Mouse (Mus musculus): ENCODE data around the gene Rab38. TPM values are rescaled to one million over a fixed set of nuclear protein-coding genes. Genes with fewer than 3 reads are reported as not detected.
A peak's percentile ranks its signal among the peaks of the same experiment; 100 is the strongest.

Gene Rab38
- 0.50 and 0.61 TPM in 2 replicates for polyA plus RNA-seq (2015; fragmentation: Nextera tagmentation; extraction: Ambion mirVana)

DNA sequence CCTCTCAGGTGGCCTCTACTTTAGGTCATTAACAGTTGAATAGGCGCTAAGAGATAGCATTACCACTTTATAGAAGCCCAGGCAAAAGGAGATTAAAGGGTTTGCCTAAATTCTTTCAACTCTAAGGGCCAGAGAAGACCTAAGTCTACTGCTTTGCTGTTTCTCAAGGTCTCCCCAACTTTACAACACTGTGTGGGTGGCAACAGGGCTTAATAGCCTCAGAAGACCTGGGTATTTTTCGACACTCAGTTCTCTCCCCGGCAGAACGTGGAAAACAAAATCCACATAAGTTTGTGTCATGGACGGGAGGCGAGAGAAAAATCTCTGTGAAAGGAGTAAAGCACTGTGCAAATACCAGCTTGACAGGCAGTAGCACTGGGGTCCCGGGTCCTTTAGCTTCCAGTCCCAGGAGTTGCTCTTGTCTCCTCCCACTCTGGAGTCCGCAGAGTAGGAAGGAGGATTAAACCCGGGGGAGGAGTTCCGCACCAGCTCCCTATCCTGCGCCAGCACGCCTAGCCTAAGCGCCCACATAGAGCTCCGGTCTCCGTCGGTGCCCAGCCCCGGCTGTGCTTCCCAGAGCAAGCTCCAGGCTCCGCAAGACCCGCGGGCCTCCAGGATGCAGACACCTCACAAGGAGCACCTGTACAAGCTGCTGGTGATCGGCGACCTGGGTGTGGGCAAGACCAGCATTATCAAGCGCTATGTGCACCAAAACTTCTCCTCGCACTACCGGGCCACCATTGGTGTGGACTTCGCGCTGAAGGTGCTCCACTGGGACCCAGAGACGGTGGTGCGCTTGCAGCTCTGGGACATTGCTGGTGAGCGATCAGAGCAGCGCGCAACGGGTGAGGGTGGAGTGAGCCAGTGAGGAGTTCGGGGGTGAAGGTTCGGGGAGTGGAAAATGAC, at the start of gene Rab38:
Gene Rab38, plus strand, starts transcription at position 488 of the 906 bp plus-strand sequence.
- H3K27ac ChIP-seq = no peak within 1 kb of the TSS
- H3K4me2 ChIP-seq = peak within 1 kb of the TSS; percentile 70
- no peaks in the 10 kb centered on the region for H3K9me3 ChIP-seq (replicated peaks)
- H3K4me1 ChIP-seq = peaks cover 5% of the 10 kb centered on the region; the same call in 1 of the 2 replicates
- peak; percentile 97 for ATAC-seq
- H3K36me3 ChIP-seq (ENCODE audit: poor library complexity, severe bottlenecking) = no peaks in the 10 kb centered on the region
- peaks cover 8% of the 10 kb centered on the region; the same call in 1 of the 2 replicates for H3K27me3 ChIP-seq
- peak within 1 kb of the TSS; percentile 42 for H3K4me3 ChIP-seq
- peak within 1 kb of the TSS; percentile 28 for H3K9ac ChIP-seq
- 2% methylated on average over 35 of the region's 35 CpGs for WGBS

DNA sequence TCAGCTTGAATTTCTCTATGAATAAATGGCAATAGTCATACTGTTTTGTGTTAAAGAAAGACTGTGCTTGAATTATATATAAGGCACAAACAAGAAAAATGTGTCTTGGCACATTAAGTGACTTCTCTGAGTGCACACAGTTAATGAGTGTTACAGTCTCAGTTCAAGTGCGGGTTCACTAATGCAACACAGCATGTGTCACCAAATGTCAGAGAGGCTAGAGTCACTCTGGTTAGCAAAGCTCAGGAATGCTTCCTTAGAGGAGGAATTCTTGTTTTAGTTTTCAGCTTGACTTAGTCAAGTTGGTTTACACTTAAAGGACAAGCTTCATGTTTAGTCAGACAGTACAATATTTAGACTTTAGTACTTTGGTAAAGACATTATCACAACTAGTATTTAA, 35.5 kb upstream of the Rab38 start:
- H3K9me3 ChIP-seq (replicated peaks) = peaks cover 4% of the 10 kb centered on the region; the same call in 1 of the 2 replicates
- H3K27me3 ChIP-seq = no peaks in the 10 kb centered on the region
- no peak overlapping the region for H3K4me2 ChIP-seq
- no peaks in the 10 kb centered on the region for H3K36me3 ChIP-seq (ENCODE audit: poor library complexity, severe bottlenecking)
- H3K4me1 ChIP-seq = no peaks in the 10 kb centered on the region
- no peak overlapping the region for H3K27ac ChIP-seq
- H3K9ac ChIP-seq = no peak overlapping the region
- no peak for ATAC-seq
- WGBS = 83% methylated on average over 1 of the region's 1 CpGs
- no peak overlapping the region for H3K4me3 ChIP-seq

GRCm38 (mm10) chr7:88395745-88396144, 34.3 kb upstream of the Rab38 start:
- Histone ChIP-seq H3K4me1 (no peaks in the 10 kb centered on the region), H3K4me3 (no peak overlapping the region), H3K9me3 (replicated peaks) (peaks cover 4% of the 10 kb centered on the region; the same call in 1 of the 2 replicates), H3K27ac (no peak overlapping the region), H3K27me3 (no peaks in the 10 kb centered on the region), H3K4me2 (no peak overlapping the region), H3K36me3 (ENCODE audit: poor library complexity, severe bottlenecking) (no peaks in the 10 kb centered on the region), H3K9ac (no peak overlapping the region)
- 30% methylated on average over 2 of the region's 2 CpGs for WGBS
- ATAC-seq = no peak

DNA sequence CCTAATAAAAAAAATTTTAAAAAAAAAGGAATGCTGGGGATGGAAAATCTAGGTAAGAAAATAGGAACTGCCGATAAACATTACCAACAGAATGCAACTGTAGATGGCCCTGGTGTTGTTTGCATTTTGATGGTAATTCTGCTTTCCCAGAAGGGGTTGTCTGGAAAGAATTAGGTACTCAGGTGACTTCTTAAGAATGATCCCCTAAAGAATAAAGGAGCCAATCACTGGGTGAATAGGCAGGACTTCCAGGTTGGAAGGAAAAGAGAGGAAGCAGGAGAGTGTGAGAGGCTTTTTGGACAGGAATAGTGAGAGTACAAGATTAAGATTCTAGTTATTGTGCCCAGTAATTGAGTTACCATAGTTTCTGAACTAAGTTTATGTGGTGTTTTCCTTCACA, 24.8 kb upstream of the Rab38 start:
- no peak for ATAC-seq
- Histone ChIP-seq H3K27ac (no peak overlapping the region), H3K9me3 (replicated peaks) (no peaks in the 10 kb centered on the region), H3K27me3 (no peaks in the 10 kb centered on the region), H3K36me3 (ENCODE audit: poor library complexity, severe bottlenecking) (no peaks in the 10 kb centered on the region), H3K9ac (no peak overlapping the region), H3K4me3 (no peak overlapping the region), H3K4me2 (no peak overlapping the region), H3K4me1 (no peaks in the 10 kb centered on the region)
- WGBS = 94% methylated on average over 1 of the region's 1 CpGs

GRCm38 (mm10) chr7:88406466-88406865, 23.6 kb upstream of the Rab38 start:
- H3K4me1 ChIP-seq = no peaks in the 10 kb centered on the region
- H3K4me3 ChIP-seq = no peak overlapping the region
- H3K27ac ChIP-seq = no peak overlapping the region
- no peaks in the 10 kb centered on the region for H3K9me3 ChIP-seq (replicated peaks)
- H3K27me3 ChIP-seq = no peaks in the 10 kb centered on the region
- no peak for ATAC-seq
- no peak overlapping the region for H3K9ac ChIP-seq
- 82% methylated on average over 2 of the region's 2 CpGs for WGBS
- no peaks in the 10 kb centered on the region for H3K36me3 ChIP-seq (ENCODE audit: poor library complexity, severe bottlenecking)
- H3K4me2 ChIP-seq = no peak overlapping the region

- no peak overlapping the region for H3K27ac ChIP-seq
- H3K9ac ChIP-seq = no peak overlapping the region
- no peak for ATAC-seq
- no peak overlapping the region for H3K4me3 ChIP-seq
- no peak overlapping the region for H3K4me2 ChIP-seq
- no peaks in the 10 kb centered on the region for H3K36me3 ChIP-seq (ENCODE audit: poor library complexity, severe bottlenecking)
- H3K9me3 ChIP-seq (replicated peaks) = no peaks in the 10 kb centered on the region
- no peaks in the 10 kb centered on the region for H3K27me3 ChIP-seq
- H3K4me1 ChIP-seq = no peaks in the 10 kb centered on the region
Observed at GRCm38 (mm10) chr7:88421821-88422220, 8.3 kb upstream of the Rab38 start.

GRCm38 (mm10) chr7:88423889-88424288, 6.2 kb upstream of the Rab38 start:
- no peak overlapping the region for H3K9ac ChIP-seq
- H3K27ac ChIP-seq = no peak overlapping the region
- H3K27me3 ChIP-seq = no peaks in the 10 kb centered on the region
- H3K9me3 ChIP-seq (replicated peaks) = no peaks in the 10 kb centered on the region
- ATAC-seq = no peak
- 85% methylated on average over 2 of the region's 2 CpGs for WGBS
- no peak overlapping the region for H3K4me2 ChIP-seq
- H3K4me1 ChIP-seq = no peaks in the 10 kb centered on the region
- H3K36me3 ChIP-seq (ENCODE audit: poor library complexity, severe bottlenecking) = no peaks in the 10 kb centered on the region
- no peak overlapping the region for H3K4me3 ChIP-seq

- Histone ChIP-seq H3K4me2 (no peak overlapping the region), H3K27ac (no peak overlapping the region), H3K4me3 (no peak overlapping the region), H3K9ac (no peak overlapping the region), H3K4me1 (peaks cover 4% of the 10 kb centered on the region; the same call in 1 of the 2 replicates), H3K36me3 (ENCODE audit: poor library complexity, severe bottlenecking) (no peaks in the 10 kb centered on the region), H3K9me3 (replicated peaks) (no peaks in the 10 kb centered on the region), H3K27me3 (no peaks in the 10 kb centered on the region)
- ATAC-seq = no peak
- 79% methylated on average over 3 of the region's 3 CpGs for WGBS
Observed at GRCm38 (mm10) chr7:88425744-88426143, 4.3 kb upstream of the Rab38 start.

GRCm38 (mm10) chr7:88427484-88427883, 2.6 kb upstream of the Rab38 start:
- Histone ChIP-seq H3K9ac (no peak overlapping the region), H3K4me1 (peaks cover 5% of the 10 kb centered on the region; the same call in 1 of the 2 replicates), H3K27me3 (peaks cover 8% of the 10 kb centered on the region; the same call in 1 of the 2 replicates), H3K36me3 (ENCODE audit: poor library complexity, severe bottlenecking) (no peaks in the 10 kb centered on the region), H3K9me3 (replicated peaks) (no peaks in the 10 kb centered on the region), H3K27ac (no peak overlapping the region), H3K4me3 (no peak overlapping the region), H3K4me2 (no peak overlapping the region)
- 87% methylated on average over 3 of the region's 3 CpGs for WGBS
- no peak for ATAC-seq

DNA sequence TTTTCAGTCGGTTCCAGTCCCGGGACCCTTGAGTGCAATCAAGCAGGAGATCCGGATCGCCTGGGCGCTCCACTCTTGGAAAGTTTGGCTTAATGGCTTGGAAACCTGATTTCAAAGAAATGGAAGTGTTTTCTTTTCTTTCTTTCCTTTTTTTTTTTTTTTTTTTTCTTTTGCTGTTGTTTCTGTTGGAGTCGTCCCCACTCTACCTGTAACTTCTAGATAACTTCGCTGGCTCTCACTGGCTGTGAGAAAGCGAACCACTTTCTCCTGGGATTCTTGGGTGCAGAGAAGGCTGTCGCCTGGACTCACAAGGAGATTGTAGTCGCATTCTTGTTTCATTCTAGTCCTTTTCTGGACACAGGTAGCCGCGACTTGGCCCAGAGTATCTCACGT, 615 bp downstream of the Rab38 start:
- Histone ChIP-seq H3K36me3 (ENCODE audit: poor library complexity, severe bottlenecking) (no peaks in the 10 kb centered on the region), H3K4me3 (peak overlapping the region; percentile 42), H3K4me1 (peaks cover 5% of the 10 kb centered on the region; the same call in 1 of the 2 replicates), H3K9me3 (replicated peaks) (no peaks in the 10 kb centered on the region), H3K9ac (peak overlapping the region; percentile 28; the same call in 1 of the 2 replicates), H3K27me3 (peaks cover 8% of the 10 kb centered on the region; the same call in 1 of the 2 replicates), H3K27ac (no peak overlapping the region), H3K4me2 (peak overlapping the region; percentile 70)
- WGBS = 6% methylated on average over 13 of the region's 13 CpGs
- ATAC-seq = no peak

DNA sequence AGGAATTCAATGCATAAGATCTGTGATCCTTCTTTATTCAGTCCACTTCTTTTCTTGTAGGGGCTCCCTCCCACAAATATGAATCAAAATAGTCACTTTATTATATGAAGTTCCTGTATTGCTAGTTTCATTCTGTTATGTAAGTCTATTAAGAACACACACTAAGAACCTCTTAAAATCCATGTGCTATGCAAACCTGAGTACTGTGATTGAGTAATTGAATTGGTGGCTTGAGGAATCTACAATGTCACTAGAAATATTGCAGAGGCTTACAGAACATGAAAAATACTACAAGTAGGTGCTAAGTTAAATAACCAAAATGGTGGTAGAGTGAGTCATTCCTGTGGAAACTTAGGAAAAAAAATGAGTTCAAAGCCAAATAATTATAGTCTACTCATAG, 10.2 kb downstream of the Rab38 start:
- ATAC-seq = no peak
- H3K9me3 ChIP-seq (replicated peaks) = no peaks in the 10 kb centered on the region

GRCm38 (mm10) chr7:88442649-88443048, 12.6 kb downstream of the Rab38 start:
- H3K36me3 ChIP-seq (ENCODE audit: poor library complexity, severe bottlenecking) = no peaks in the 10 kb centered on the region
- no peak overlapping the region for H3K4me2 ChIP-seq
- H3K27ac ChIP-seq = no peak overlapping the region
- no peaks in the 10 kb centered on the region for H3K9me3 ChIP-seq (replicated peaks)
- no peak overlapping the region for H3K4me3 ChIP-seq
- H3K27me3 ChIP-seq = no peaks in the 10 kb centered on the region
- H3K9ac ChIP-seq = no peak overlapping the region
- no peak for ATAC-seq
- H3K4me1 ChIP-seq = no peaks in the 10 kb centered on the region

More for the DNA sequence above, 10.2 kb downstream of the Rab38 start:
- no peaks in the 10 kb centered on the region for H3K4me1 ChIP-seq
- H3K9ac ChIP-seq = no peak overlapping the region
- no peaks in the 10 kb centered on the region for H3K27me3 ChIP-seq
- H3K4me2 ChIP-seq = no peak overlapping the region
- H3K36me3 ChIP-seq (ENCODE audit: poor library complexity, severe bottlenecking) = no peaks in the 10 kb centered on the region
- no peak overlapping the region for H3K4me3 ChIP-seq
- no peak overlapping the region for H3K27ac ChIP-seq
